Mouse (Mus musculus): ENCODE measurements around the gene Slc44a2. TPM values are rescaled to one million over a fixed set of nuclear protein-coding genes. Genes with fewer than 3 reads are reported as not detected.
"Not testable (repeated sequence)": the region's sequence is repeated elsewhere in the genome, so short reads cannot be mapped to it uniquely, and the experiment has no call there.

Gene Slc44a2
- total and polyA plus RNA-seq, 3 experiments, result 27.2 to 56.0 (median 30.9) TPM

DNA sequence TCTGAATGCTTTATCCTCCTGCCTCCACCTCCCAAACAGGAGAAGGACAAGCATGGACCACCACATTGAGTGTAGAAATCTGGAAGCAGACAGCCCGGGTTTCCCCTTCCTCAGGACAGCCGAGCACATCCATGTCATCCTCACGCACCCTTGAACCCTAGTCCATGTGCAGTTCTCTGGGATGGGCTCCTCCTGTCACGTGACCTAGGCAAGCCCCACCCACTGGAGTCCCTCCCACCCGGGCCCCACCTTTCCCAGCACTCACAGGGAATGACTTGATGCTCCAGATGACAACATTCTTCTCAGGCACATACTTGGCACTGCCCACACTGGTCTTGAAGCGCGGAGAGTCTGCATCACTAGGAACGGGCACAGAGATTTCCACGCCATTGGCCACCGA is 21.5 kb upstream of the Slc44a2 start:
- no peak for DNase-seq

DNA sequence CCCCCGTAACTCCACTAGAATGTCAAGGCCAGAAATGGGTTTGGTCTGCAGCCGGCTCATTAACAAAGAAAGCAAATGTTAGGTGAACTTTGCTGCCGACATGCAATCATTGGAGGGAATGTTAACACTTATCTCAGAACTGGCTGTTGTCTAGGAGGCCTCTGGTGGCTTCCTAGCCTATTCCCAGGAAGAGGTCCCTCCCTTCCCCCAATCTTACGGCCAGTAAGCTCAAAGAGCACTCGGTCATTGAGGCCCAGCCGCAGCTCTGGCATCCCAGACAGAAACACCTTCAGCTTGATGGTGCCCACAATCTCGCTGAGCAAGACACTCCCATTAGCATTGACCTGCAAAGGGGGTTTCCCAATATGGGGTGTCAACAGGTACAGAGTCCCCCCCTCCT is 15.4 kb upstream of the Slc44a2 start:
- DNase-seq, result no peak

DNA sequence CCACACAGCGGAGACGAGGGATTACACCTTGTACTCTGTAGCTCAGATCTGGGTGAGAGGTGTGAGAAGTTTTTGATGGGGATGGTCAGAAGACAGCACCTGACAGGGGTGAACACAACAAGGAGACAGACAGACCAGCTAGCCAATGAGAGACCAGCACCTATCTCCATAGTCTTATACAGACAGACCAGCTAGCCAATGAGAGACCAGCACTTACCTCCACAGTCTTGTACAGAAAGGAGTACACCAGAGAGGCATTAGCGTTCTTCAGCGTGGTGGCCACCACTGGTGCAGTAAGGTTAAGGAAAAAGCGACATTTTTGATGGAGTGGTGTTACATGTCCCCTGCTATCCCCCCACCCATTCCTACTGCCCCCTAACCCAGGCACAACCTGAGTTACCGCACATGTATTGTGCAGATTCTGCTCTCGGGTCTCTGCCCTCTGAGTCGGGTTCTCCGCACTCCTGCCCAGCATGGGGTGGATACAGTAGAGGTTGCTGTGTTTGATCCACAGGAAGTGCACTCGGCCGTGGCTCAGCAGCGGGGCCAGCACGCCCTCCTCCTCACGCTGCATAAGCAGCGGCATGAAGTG is 11.3 kb upstream of the Slc44a2 start:
- DNase-seq, result no peak

DNA sequence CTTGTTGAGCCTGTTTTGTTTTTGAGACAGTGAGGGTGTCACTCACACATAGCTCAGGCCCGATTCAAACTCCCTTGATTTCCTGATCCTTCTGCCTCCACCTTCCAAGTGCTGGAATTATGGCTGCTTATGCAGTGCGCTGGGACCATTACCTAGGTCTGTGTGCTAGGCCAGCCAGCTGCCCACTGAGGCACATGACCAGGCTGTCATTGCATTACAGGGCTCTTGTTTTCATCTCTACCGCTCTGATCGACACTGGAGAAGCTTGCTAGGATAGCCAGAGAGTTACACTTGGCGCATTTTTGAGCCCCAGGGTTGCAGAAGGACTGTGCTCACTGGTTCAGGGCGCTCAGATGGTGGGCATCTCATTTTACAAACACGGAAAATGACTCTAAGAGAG is 8.8 kb upstream of the Slc44a2 start:
- DNase-seq, result no peak

DNA sequence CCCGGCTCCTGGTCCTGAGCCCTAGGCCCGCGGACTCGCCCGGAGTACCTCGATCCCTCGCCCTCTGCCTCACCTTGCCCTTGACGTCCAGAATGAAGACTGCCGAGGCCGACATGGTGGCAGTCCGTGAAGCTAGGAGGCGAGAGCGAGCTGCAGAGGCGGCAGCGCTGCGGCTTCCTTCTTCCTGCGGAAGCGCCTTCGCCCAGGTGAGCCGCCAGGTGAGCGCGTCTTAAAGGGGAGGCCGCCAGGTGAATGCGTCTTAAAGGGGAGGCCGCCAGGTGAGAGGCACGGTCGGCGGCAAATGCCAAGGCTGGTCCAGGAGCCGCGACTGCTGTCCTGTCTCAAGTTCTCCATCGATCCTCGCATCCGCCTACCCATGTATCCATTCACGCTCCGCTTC is 8.4 kb upstream of the Slc44a2 start, which contains the start of gene Ap1m2:
TSS of gene Ap1m2 (minus strand) at position 204 of the 400 bp plus-strand sequence.
- DNase-seq, result no peak

DNA sequence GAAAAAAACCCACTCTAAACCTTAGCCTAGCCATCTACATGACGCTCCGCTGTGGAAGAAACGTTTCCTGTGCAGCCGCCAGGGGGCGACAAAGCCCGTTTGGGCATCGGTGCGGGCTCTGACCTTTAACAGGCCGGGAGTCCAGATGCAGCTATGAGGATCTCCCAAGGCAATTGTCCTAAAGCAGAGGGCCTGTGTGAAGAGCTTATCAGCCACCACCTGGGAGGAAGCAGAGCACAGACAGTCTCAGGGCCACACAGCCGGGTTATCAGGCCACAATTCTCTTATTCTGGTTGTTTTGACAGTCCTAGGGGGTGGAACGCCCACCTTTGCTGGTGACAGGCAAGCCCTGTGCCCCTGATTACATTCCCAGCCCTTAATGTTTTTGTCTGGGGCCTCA is 7.1 kb upstream of the Slc44a2 start:
- DNase-seq, result peak; percentile 89

DNA sequence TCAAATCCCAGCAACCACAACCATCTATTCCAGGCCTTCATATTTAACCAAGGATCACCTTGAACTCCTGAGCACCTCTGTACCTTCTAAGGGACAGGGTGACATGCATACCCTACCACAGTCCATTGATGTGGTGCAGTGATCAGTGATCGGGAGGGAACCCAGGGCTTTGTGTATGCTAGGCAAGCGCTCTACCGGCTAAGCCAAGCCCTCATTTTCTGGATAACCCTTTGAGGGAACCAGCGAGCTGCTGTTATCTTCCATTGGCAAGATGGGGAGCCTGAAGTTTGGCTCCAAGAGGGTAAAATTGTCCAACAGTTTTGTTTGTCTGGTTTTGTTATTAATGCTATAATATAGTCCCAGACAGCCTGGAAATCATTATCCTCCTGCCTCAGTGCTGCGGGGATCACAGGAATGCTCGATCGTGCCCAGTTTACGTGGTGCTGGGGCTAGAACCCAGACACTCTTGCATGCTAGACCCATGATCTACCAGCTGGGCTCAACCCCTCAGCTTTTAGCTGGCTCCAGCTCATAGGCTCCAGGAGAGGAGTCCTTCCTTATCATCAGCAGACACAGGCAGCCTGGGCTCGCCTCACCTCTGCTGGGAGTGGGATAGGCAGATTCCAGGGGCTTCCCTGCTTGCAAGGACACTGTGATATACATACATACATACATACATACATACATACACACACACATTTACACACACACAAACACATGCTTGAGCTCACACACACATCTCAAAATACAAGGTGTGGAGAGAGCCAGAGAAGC is 5.9 kb upstream of the Slc44a2 start:
- no peak for DNase-seq

DNA sequence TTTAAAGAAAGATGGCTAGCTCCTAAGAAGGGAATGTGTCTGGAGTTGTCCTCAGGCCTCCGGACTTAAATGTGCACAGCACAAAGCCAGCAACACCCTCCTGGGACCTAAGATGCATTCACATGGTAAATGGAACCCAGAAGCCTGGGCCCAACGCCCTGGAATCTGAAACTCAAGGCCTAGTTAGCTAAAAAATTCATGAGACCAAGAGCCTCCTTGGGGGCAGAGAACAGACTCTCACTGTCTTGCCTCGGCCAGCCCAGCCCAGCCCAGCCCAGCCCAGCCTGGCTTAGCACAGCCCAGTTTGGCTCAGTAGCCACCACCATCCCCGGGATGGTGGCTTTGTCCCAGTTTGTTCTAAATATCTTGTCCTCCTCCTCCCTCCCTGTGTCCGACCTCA is 5.1 kb upstream of the Slc44a2 start:
- DNase-seq, result no peak

DNA sequence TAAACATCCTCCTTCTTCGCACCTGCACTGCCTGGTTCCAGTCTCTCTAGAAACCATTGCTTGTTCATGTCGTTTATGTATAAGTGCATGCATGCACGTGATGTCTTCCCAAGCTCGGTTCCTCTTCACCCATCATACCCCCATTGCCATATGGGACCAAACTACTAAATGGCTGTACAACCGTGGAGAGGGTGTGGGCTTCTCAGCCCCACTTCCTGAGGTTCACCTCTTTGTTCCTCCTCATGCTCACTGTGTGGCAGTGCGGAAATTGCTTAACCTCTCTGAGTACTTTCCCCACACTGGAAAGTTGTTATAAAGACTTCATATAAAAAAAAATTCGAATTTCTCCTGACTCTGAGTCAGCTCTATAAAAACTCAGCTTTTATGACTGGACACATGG is 3.8 kb upstream of the Slc44a2 start:
- no peak for DNase-seq

DNA sequence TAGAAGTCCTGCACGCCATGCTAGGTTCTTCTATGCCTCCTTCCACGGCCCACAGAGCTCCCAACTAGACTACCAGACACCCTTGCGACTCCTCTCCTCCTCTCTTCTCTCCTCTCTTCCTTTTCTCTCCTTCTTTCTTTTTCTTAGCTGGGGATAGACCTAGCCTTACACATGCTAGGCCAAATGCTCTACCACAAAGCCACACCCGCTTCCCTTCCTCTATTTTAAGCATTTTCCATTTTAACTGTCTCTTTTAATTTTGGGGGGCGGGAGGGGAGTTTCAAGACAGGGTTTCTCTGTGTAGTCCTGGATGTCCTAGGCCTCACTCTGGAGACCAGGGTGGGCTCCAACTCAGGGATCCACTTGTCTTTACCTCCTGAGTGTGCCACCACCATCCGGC is 1.7 kb upstream of the Slc44a2 start:
- DNase-seq, result no peak

DNA sequence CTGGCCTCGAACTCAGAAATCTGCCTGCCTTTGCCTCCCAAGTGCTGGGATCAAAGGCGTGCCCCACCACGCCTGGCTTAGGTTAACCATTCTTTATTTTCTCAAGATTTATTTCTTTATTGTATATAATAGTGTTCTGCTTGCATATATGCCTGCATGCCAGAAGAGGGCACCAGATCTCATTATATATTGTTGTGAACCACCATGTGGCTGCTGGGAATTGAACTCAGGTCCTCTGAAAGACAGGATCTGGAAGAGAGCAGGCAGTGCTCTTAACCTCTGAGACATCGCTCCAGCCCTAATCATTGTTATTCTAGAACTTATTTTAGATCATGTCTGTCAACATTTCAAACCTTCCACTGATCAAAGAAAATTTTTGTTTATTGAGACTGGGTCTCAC is 995 bp upstream of the Slc44a2 start:
- no peak for DNase-seq

DNA sequence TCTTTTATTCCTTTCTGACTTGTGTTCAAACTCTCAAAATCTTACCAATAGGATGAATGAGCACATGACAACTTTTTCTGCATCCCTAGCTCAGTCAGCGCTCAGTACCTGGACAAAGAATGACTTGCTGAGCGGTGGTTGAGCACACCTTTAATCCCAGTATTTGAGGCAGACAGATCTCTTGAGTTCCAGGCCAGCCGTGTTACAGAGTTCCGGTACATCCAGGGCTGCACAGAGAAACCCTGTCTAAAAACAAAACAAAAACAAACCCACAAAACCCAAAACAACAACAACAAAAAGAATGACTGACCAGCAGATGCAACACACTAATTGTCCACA is 249 bp upstream of the Slc44a2 start:
- DNase-seq, result no peak

DNA sequence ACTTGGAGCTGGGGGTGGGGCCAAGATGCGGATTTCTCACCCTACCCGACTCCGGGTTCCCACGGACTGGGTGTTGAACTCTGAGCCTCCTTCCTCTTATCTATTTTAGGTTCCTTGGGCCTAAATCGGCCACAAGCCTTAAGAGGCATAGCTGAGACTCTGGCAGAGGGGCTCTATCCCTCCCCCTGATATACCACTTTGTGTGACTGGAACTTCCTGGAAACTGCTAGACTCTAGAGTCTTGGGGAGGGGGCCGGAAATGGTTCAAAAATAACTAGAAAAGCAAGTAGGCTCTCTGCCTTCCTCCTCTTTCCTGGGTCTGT is 976 bp downstream of the Slc44a2 start:
- DNase-seq, result peak; percentile 43

DNA sequence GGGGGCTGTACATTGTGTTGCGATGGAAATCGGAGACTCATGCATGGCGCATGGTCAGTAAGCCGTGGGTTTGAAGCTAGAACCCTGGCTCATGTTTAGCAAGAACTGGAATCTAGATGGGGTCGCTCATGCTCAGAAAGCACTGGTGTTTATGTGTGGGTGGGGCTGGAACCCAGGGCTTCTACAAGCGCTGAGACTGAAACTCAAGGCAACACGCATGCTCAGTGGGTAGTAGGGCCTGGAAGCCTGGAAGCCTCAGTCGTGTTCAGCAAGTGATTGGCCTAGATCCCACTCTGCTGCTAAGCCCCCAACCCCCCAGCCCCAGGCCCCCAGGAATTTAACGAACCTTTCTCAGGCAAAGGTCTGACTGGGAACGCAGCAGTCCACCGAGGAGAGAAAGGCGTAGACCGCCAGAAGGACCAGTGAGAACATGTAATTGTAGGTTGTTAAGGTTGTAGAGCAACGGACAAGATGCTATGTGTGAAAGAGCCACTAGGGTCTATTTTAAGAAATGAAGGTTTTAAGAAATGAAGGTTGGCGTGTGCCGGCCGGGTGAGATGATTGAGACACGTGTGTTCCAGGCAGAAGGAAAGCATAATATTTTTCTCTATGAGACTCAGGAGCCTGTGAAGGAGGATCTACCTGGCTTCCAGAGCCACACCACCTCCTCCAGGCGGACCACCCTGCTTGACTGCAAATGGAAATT is 1.9 kb downstream of the Slc44a2 start:
- DNase-seq, result no peak

DNA sequence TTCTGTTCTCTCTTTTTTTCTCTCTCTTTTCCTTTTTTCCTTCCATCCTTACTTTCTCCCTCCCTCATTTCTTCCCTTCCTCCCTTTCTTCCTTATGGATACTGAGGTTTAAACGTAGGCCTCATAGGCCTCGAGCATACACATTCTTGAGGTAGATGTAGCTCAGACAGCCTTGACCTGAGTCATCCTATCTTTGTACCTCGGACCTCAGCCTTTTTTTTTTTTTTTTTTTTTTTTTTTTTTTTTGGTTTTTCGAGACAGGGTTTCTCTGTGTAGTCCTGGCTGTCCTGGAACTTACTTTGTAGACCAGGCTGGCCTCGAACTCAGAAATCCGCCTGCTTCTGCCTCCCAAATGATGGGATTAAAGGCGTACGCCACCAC is 2.4 kb downstream of the Slc44a2 start:
- DNase-seq, result not testable (repeated sequence)

DNA sequence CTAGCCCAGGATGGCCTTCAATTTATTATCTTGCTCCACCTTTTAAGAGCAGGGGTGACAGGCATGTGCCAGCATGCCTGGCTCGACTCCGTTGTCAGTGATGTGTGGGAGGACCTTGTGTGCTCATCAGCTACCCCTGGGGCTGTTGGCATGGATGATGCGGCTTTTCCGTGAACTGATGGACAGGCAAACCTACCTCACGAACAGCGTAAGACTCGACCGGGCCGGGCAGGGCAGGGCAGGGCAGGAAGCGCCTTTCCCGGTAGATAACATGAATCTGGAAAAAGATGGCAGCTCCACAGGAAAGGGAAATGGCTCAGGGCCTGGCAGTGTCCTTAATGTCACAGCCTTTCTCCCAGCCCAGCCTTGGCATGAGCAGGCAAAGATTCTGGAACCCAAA is 3.8 kb downstream of the Slc44a2 start:
- DNase-seq, result peak; percentile 35

DNA sequence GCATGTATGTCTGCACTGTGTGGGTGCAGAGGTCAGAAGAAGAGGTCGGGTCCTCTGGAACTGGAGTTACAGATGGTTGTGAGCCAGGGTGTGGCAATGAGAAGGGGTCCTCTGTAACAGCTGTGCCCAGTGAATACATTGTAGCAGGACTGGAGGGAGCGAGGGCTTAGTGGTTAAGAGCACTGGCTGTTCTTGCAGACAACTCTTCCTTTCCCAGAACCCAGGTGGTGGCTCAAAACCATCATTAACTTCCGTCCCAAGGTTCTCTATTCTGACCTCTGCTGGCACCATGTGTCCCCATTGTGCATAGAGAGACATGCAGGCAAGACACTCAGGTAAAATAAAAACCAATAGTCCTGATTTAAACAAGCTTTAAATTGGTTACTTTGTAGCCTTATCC is 7.1 kb downstream of the Slc44a2 start:
- DNase-seq, result no peak

DNA sequence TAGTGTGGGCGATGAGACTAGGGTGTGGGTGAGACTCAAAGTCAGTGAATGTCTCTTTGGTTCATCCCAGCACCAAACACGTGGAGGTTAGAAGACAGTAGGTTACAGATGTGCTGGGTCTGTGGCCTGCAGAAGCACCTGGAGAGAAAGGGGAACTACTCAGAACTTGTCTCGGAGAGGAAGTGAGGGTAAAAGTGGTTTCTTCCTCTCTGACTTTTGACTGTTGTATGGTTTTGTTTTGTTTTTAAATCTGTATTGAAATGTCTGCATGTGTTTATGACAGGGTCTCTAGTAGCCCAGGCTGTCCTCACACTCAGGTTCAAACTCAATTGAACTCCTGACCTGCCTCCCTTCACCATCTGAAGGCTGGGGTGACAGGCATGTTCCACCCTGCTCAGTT is 7.5 kb downstream of the Slc44a2 start:
- DNase-seq, result no peak

DNA sequence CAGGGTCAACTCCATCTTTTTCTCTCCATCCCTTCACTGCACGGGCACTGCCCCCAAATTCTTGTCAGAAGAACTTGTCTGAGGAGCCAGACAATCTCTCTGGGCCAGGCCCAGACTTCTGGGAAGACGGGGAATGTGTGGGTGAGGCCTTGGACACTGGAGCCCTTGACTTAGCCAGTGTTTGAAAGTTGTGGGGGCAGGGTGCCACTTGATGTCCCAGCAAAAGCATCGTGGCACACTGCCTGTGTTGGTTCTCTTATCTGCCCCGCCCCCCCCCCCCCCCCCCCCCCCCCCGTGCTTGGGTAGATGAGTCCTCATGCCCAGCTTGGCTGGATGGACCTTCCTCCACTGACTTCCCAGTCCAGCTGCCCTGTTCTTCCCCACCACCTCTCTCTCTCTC is 8.5 kb downstream of the Slc44a2 start:
- DNase-seq, result peak; percentile 35

DNA sequence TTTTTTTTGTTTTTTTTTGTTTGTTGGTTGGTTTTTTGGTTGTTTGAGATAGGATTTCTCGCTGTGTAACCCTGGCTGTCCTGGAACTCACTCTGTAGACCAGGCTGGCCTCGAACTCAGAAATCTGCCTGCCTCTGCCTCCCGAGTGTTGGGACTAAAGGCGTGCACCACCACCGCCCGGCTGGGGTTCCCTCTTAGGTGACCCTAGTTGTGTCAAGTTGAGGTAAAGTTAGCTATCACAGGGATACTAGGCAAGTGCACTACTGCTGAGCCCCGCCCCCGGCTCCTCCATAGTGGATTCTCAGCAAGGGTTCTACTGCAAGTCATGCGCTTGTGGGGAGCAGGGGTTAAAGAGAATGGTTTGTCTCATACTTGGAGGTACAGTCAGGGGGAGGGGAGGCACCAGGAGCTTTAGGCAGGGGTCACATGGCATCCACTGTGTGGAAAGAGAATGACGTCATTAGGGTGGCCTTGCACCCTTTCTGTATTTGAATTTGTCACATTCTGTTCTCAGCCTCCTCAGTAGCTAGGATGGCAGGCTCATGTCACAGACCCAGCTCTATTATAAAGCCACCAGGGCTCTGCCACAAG is 9.3 kb downstream of the Slc44a2 start:
- peak; percentile 47 for DNase-seq

DNA sequence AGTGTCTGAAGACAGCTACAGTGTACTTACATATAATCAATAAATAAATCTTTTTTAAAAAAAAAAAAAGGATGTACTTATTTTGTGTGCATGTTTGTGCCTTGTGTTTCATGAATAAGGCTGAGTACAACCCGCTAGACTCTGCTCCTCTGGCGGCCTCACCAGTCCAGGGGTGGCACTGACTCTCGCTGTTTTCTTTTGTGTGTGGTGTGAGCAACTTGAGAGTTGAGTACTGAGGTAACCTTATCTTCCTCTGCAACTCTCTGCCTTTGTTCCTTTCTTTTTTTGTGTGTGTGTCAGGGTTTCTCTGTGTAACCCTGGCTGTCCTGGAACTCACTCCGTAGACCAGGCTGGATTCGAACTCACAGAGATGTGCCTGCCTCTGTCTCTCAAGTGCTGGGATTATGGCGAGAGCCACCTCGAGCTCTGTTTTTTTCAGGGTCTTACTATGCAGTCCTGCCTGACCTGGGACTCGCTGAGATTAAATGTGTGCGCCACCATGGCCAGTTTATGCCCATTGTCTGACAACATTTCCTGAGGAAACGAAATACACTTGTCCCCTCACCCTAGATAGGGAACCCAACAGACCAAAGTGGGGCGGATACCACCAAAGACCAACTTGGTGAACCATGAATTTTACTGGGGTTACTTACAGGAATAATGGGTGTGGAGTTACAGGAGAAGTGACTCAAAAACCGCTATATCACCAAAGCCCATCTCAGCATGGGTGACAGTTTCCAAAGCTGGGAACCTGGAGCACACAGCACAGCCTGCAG is 11.1 kb downstream of the Slc44a2 start:
- no peak for DNase-seq

Data from adrenal gland, adult 2 months (tissue).